Mouse (Mus musculus) E14TG2a.4 (cell line): ENCODE measurements around the gene Cd300lf.

Experiments used
- CTCF ChIP-seq: conservative IDR thresholded peaks from 2 replicates; pipeline ENCODE4 v1.5.1; 2014; ENCODE audit warnings: low read length
- POU5F1 ChIP-seq: IDR thresholded peaks from 2 replicates; pipeline ENCODE4 v1.6.1; 2014; ENCODE audit warnings: low read length, borderline replicate concordance

- TF ChIP-seq CTCF (no peak), POU5F1 (no peak)
These were observed 43.9 kb upstream of the Cd300lf start for GRCm38 (mm10) chr11:115177559-115178195.
